Mouse (Mus musculus) lung, embryonic 14.5 days (tissue): Measurements from ENCODE around the gene Muc16. TPM values are rescaled to one million over a fixed set of nuclear protein-coding genes. Genes with fewer than 3 reads are reported as not detected.

ENCODE experiments used
- ATAC-seq: fragments of 200-750 bp; cut with Nextera tagmentation; 2 replicates; pipeline ENCODE4 v1.8.0; 2017; ENCODE audit warnings: mild to moderate bottlenecking, moderate TSS enrichment, moderate library complexity; ENCODE audit not compliant: insufficient read depth
- DNase-seq: peaks from one replicate; pipeline ENCODE4 v3.0.0-alpha.2; 2015
- H3K27ac ChIP-seq: fragments of 300-500 bp; sonication (generic); 2 replicates; pipeline ENCODE4 v1.5.1; 2014; ENCODE audit warnings: low read depth, mild to moderate bottlenecking, moderate library complexity
- H3K27me3 ChIP-seq: fragments of 300-500 bp; sonication (generic); 2 replicates; pipeline ENCODE4 v1.6.1; 2014; ENCODE audit warnings: low read length, control low read depth; ENCODE audit not compliant: insufficient read depth
- H3K36me3 ChIP-seq: fragments of 300-500 bp; sonication (generic); 2 replicates; pipeline ENCODE4 v1.6.1; 2014; ENCODE audit warnings: control low read depth; ENCODE audit not compliant: insufficient read depth
- H3K4me1 ChIP-seq: fragments of 300-500 bp; sonication (generic); 2 replicates; pipeline ENCODE4 v1.6.1; 2014; ENCODE audit warnings: antibody characterized with exemption, control low read depth; ENCODE audit not compliant: insufficient read depth
- H3K4me2 ChIP-seq: fragments of 300-500 bp; sonication (generic); 2 replicates; pipeline ENCODE4 v1.6.1; 2014; ENCODE audit warnings: mild to moderate bottlenecking
- H3K4me3 ChIP-seq: fragments of 300-500 bp; sonication (generic); 2 replicates; pipeline ENCODE4 v1.5.1; 2014; ENCODE audit warnings: low read depth, low read length
- H3K9ac ChIP-seq: fragments of 300-500 bp; sonication (generic); 2 replicates; pipeline ENCODE4 v1.6.1; 2014
- H3K9me3 ChIP-seq: fragments of 300-500 bp; sonication (generic); 2 replicates; pipeline ENCODE4 v1.6.1; 2016; ENCODE audit warnings: low read depth, low read length, control low read depth
- CTCF ChIP-seq: IDR thresholded peaks from 2 replicates; pipeline ENCODE4 v1.5.1; 2016; ENCODE audit warnings: antibody characterized with exemption, low read depth
- WGBS: fragments of 180-500 bp; shearing (Covaris S2); extraction: QIAGEN DNeasy Blood & Tissue Kit; methylation state at CpG from one replicate; pipeline ENCODE4 v1.1.7; 2014; 5-methylcytosine and 5-hydroxymethylcytosine counted together
- polyA plus RNA-seq: library from polyadenylated mRNA; unstranded; fragments of >200 nt; fragmentation: Nextera tagmentation; extraction: Ambion mirVana; gene quantifications from 2 replicates; pipeline ENCODE4 v1.2.1, GENCODE M21; 2014

The Muc16 gene
- polyA plus RNA-seq, result 1.4 and 1.7 TPM in 2 replicates

DNA sequence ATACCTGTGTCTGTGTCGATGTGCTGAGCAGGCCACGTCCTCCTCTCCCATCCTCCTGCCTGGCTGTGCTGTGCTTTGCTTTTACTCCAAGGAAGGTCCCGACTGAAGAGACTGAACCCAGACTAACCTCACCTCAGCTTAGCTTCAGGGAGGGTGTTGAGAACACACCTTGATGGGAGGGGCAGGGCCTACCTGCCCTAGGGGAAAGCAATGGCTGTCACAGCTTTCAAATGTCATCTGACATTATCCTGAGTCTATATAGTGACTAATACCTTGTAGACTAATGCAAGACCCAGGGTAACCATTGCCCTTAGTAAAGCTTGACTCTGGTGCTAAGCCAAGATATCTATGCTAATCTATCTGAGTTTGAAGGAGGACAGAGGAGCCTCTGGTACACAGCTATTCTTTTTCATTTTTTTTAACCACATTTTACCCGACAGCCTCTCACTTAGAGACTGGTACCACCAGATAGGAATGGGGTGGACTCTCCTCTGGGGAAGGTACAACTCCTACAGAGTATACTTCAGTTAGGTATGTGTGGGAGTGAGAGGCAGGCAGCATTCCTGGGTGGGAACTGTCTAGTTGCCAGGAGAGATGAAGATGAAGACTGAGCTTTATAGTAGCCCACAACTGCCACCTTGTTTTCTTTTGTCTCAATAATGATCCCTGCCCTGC is at the start of gene Muc16:
Gene Muc16, minus strand, starts transcription at position 51 of the 675 bp plus-strand sequence.
- no peaks in the 10 kb centered on the region for H3K36me3 ChIP-seq
- H3K27ac ChIP-seq, result no peak within 1 kb of the TSS
- no peak within 1 kb of the TSS for H3K4me2 ChIP-seq
- no peaks in the 10 kb centered on the region for H3K27me3 ChIP-seq
- no peaks in the 10 kb centered on the region for H3K9me3 ChIP-seq
- DNase-seq, result peak; percentile 3
- WGBS, result 73% methylated on average over 4 of the region's 4 CpGs
- no peak for TF ChIP-seq CTCF
- no peak within 1 kb of the TSS for H3K9ac ChIP-seq
- no peaks in the 10 kb centered on the region for H3K4me1 ChIP-seq
- no peak for ATAC-seq
- H3K4me3 ChIP-seq, result no peak within 1 kb of the TSS

DNA sequence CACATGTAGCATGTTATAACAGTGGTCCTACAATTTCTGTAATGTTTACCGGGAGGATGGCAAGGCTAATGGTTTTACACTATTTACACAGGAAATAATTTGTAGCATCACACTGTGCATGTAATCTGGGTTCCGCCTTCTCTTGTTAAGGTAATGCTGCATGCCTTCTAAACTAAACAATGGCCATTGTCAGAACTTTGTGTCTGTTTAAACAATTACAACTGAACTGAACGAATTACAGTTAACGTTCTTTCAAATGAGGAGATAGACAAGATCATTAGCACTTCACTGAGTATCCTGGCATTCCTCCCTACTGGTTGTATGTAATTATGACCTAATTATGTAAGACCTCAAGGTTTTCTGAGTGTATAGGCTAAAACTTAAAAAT is 48.4 kb upstream of the Muc16 start:
- ATAC-seq (peak; percentile 69), DNase-seq (no peak)
- no peak for TF ChIP-seq CTCF
- no peak overlapping the region for H3K27ac ChIP-seq
- no peak overlapping the region for H3K4me2 ChIP-seq
- no peak overlapping the region for H3K9ac ChIP-seq
- H3K9me3 ChIP-seq, result no peaks in the 10 kb centered on the region
- H3K4me3 ChIP-seq, result no peak overlapping the region
- H3K4me1 ChIP-seq, result no peaks in the 10 kb centered on the region
- H3K27me3 ChIP-seq, result no peaks in the 10 kb centered on the region
- 29% methylated on average over 4 of the region's 4 CpGs for WGBS
- H3K36me3 ChIP-seq, result no peaks in the 10 kb centered on the region

DNA sequence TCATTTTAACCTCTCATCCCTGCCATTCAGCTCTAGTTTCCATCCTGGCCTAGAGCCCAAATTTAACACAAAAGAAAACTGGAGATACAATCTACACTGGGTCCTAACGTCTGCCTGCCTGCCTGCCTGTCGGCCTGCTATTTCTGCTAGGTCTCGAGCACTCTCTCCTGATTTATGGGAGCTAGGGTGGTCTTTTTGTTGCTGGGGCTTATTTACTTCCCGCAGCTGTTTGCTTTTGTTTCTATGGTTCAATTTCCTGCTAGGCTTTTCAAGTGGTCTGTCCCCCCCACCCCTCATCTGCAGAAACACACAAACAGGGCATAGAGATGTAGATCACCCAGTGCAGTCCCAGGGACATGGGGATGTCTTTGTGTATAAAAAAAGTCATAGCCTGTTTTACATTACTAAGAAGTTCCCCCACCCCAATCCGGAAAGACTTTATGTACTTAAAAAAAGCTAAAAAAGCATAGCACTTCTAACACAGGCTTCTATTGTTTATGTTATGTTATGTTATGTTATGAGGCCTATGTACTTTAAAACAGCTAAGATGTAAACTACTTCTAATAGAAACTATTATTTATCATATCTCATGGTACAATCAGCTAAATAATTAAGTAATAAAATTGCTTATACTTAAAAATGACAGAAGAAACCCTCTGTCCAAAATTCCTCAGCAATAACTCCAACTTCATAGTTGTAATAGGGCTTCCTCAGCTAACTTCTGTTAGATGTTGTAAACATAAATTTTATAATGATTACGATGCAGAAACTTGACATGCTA is 47.8 kb upstream of the Muc16 start:
- Histone ChIP-seq H3K4me3 (no peak overlapping the region), H3K4me2 (no peak overlapping the region), H3K27ac (peak overlapping the region; percentile 58; the same call in 1 of the 2 replicates), H3K9ac (no peak overlapping the region), H3K27me3 (no peaks in the 10 kb centered on the region), H3K36me3 (no peaks in the 10 kb centered on the region), H3K9me3 (no peaks in the 10 kb centered on the region), H3K4me1 (no peaks in the 10 kb centered on the region)
- DNase-seq, result peak; percentile 62
- 23% methylated on average over 6 of the region's 6 CpGs for WGBS
- peak; percentile 88 for ATAC-seq
- TF ChIP-seq CTCF, result no peak

DNA sequence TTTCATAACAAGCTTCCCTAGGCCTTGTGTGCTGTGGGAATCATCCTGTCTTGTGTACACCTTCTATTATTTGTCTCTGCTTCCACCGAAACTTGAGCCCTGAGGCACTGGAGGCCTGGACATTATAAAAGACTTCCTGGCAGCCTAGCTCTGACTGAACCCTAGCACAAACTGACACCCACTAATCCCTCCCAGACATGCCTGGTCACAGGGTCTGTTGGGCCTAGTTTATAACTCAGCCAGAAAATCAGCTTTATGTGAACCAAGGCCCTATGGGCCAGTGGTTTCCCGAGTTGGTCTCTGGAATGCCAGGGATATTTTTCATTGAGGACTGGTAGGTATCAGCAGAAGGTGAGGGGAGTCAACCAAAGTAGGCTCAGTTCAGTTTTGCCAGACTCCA is 46.7 kb upstream of the Muc16 start:
- 49% methylated on average over 2 of the region's 2 CpGs for WGBS
- H3K4me2 ChIP-seq, result no peak overlapping the region
- no peaks in the 10 kb centered on the region for H3K36me3 ChIP-seq
- no peaks in the 10 kb centered on the region for H3K27me3 ChIP-seq
- no peak for ATAC-seq
- DNase-seq, result no peak
- H3K4me1 ChIP-seq, result no peaks in the 10 kb centered on the region
- H3K4me3 ChIP-seq, result no peak overlapping the region
- no peak overlapping the region for H3K9ac ChIP-seq
- TF ChIP-seq CTCF, result no peak
- no peak overlapping the region for H3K27ac ChIP-seq
- no peaks in the 10 kb centered on the region for H3K9me3 ChIP-seq

DNA sequence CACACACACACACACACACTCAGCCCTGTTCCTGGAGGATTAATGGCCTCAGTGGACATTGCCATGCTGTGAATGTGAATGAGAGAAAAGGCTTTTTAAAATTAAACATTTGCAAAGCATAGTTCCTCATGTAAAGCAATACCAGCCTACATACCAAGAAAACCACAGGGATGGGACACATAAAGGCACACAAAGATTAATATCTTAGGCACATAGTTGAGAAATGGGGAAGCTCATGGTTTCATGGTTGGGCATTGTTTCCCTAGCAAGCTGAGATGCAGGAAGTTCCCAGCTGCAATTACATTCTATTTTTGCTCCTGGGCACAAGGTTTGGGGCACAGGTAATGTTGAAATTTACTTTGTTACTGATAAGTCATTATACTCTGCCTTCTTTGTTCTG is 31.3 kb upstream of the Muc16 start:
- Histone ChIP-seq H3K4me1 (no peaks in the 10 kb centered on the region), H3K36me3 (no peaks in the 10 kb centered on the region), H3K9ac (no peak overlapping the region), H3K4me2 (no peak overlapping the region), H3K27ac (no peak overlapping the region), H3K9me3 (no peaks in the 10 kb centered on the region), H3K27me3 (no peaks in the 10 kb centered on the region), H3K4me3 (no peak overlapping the region)
- ATAC-seq (no peak), DNase-seq (no peak)
- TF ChIP-seq CTCF, result no peak

DNA sequence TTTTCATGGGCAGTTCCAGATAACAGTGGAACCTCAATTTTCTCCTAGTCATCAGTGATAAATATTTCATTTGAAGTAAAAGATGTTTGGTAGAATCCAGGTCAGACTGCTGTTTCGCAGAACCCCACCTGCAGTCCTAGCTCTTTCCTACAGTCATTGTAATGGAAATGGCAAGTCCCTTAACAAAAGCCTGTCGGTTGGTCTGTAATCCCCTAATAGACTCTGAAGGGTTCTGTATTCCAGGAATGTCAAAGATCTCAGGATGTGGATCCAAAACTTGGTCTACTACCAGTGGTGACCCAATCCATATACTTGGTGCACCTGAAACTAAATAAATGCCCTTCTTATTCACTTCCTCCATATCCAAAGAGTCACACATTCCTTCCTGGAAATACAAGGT is 76.0 kb downstream of the Muc16 start:
- H3K4me1 ChIP-seq, result no peaks in the 10 kb centered on the region
- DNase-seq (no peak), ATAC-seq (no peak)
- H3K27me3 ChIP-seq, result no peaks in the 10 kb centered on the region
- 56% methylated on average over 2 of the region's 2 CpGs for WGBS
- no peaks in the 10 kb centered on the region for H3K9me3 ChIP-seq
- no peak for TF ChIP-seq CTCF
- no peak overlapping the region for H3K27ac ChIP-seq
- no peak overlapping the region for H3K9ac ChIP-seq
- no peak overlapping the region for H3K4me3 ChIP-seq
- no peak overlapping the region for H3K4me2 ChIP-seq
- H3K36me3 ChIP-seq, result no peaks in the 10 kb centered on the region

DNA sequence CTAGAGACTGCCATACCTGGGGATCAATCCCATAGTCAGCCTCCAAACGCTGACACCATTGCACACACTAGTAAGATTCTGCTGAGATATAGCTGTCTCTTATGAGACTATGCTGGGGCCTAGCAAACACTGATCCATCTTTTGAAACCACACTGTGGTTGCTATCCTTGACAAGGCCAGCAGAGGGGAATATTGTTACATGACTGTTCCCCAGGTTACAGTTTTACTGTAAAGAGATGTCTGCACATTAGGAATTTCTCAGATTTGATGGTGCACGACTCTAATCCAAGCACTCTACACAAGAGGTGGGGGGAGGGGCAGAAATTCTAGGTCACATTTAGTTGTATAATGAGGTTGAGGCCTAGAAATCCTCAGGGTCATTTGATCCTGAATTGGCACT is 166.2 kb downstream of the Muc16 start:
- no peak overlapping the region for H3K9ac ChIP-seq
- no peaks in the 10 kb centered on the region for H3K9me3 ChIP-seq
- WGBS, result 51% methylated on average over 2 of the region's 2 CpGs
- ATAC-seq (no peak), DNase-seq (peak; percentile 3)
- no peak overlapping the region for H3K4me3 ChIP-seq
- no peak for TF ChIP-seq CTCF
- H3K4me2 ChIP-seq, result no peak overlapping the region
- no peak overlapping the region for H3K27ac ChIP-seq
- no peaks in the 10 kb centered on the region for H3K27me3 ChIP-seq
- H3K36me3 ChIP-seq, result no peaks in the 10 kb centered on the region
- no peaks in the 10 kb centered on the region for H3K4me1 ChIP-seq
